Mouse (Mus musculus): ENCODE measurements at regions not wholly inside any gene's neighbourhood (a gene's known extent, or its start where the extent isn't known, plus 50 kb on each side); places are given as distances from the start of the nearest gene placed in this dataset.

DNA sequence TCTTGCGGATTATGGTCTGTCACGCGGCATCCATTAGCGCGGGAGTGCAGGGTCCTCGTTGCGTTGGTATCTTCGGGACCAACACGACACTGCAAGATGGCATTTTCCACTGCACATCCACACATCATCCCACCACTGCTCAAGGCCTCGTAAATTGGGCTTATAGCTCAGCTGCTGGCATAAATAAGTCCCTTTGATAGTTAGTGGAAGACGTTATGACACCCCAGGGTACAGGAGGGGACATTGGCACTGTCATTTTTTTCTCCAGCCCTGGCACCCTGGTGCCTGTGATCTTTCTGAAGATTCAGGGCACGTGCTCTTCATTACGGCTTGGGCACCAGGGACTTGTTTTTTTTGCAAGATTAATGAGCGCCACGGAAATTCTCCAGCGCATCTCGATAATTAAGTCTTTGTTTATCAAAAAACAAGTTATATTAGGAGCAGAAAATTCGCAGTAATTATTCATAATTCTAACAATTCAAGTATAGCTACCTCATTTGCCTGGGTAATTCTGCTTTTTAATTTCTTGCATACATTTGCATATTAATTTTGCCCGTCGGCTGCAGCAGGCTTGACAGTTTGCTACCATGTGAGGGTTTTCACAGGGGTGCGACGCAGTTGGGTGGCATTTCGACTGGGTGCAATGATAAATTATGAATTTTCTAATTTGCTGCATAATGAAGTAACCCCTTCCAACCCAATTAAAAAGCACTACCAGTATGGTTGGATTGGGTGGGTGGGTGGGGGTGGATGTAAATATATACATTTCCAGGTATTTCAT lies 119.1 kb downstream of the Vrk1 start:
- DNase-seq (ENCODE audit: low spot score) = no peak

DNA sequence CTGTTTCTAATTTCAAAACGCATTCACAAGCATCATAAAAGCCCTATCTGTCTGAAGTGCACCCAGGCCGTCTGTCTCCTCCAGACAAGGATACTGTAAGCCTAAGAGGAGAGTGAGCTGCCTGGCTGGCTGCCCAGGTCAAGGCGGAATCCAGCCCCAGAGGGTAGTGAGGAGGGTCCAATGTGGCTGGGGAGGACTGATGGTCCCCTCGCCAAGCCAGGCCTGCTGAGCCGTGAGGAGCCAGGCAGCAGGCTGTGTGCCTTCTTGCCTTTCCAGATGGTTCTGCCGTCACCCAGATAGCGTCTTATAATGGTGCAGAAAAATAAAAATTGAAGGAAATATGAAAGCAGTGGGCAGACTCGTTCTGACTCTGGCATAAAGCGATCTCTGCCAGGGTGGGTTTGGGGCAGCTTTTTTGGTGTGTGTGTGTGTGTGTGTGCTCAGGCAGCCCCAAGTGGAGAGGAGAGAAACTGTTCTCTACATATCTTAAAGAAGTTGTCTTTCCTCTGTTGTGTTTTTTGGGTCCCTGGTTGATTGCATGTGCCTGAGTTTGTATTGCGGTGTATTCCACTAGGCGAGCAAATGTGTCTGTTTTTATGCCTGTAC lies 120.1 kb downstream of the Vrk1 start:
- DNase-seq (ENCODE audit: low spot score) = no peak

DNA sequence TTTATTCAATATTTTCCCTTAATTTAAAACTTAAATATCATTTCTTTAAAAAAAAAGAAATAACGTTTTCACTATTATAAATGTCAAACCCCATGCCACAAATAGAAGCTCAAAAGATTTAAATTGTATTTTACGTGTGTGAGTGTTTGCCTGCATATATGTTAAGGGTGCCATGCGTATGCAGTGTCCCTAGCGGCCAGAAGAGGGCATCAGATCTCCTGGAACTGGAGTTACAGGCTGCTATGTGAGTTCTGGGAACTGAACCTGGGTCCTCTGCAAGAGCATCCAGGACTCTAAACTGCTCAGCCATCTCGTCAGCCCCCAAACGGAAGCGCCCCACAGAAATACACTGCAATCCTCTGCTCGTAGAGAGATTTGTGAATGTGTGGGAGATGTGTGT lies 122.7 kb downstream of the Vrk1 start:
- DNase-seq (ENCODE audit: low spot score) = no peak

DNA sequence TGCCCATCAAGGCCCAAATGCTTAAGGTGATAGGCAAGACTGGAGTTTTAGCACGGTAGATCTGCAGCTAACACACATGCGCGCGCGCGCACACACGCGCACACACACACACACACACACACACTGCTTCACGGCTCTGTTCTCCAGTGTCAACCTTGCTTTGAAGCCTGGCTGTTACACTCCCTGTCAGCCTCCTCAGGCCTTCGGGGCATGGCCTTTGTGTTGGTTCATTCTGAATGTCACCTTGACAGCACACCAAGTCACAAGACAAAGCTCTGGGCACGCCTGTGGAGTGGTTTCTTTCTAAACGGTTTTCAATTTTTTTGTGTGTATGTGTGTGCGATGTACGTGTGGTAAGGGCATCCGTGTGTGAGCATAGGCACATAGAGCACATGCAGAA lies 128.4 kb downstream of the Vrk1 start:
- no peak for DNase-seq (ENCODE audit: low spot score)

DNA sequence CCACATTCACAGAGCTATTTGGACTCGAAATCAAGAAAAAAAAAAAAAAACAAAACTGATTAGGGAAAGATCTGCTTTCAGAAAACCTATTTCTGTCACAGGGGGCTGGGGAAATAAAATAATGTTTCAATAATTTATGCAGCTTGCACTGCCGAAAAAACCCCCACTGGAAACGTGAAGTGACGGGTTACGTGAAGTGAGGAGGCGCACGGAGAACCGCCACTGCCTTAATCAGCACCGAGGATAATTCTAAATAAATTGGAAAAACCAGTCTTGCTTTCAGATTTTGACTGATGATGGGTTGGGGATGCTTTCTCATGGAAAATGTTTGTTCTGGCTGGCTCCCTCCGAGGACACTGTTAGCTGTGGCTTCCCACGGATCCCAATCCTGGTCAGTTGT lies 129.5 kb downstream of the Vrk1 start:
- DNase-seq (ENCODE audit: low spot score) = no peak

DNA sequence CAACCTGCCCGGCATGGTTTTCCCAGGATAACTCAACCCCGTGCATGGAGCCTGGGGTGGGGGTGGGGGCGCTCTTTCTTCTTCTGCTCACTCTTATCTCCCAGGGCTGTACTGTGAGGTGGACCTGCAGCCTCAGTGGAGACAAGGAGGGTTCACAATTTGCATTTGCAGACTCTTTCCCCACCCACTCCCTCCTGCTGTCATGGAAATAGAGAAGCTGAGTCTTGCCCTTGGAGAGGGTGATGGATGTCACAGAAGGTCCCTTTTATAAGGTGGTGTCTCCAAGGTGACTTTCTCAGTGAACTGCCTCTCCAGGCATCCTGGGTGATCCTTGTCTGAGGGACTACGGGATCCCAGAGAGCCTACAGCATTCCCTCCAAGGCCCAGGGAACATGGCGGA lies 129.9 kb downstream of the Vrk1 start:
- DNase-seq (ENCODE audit: low spot score) = no peak

DNA sequence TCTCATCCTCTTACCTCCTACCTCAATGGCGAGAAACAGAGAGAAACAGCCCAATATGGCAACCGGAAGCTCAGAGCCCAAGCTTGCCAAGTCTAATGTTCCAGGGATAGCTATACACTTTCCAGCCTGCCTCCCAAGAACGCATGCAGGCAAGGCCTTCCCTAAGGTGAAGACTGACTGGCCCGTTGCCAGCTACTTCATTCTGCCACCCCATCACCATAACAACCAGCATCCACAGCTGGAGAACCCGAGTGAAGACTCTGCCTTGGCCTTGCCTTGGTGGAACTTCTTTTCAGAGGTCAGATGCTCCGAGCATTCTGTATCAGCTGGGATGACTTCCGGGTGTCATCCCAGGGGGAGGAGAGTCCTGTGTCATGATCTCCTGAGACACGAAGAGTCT lies 130.6 kb downstream of the Vrk1 start:
- DNase-seq (ENCODE audit: low spot score) = no peak

DNA sequence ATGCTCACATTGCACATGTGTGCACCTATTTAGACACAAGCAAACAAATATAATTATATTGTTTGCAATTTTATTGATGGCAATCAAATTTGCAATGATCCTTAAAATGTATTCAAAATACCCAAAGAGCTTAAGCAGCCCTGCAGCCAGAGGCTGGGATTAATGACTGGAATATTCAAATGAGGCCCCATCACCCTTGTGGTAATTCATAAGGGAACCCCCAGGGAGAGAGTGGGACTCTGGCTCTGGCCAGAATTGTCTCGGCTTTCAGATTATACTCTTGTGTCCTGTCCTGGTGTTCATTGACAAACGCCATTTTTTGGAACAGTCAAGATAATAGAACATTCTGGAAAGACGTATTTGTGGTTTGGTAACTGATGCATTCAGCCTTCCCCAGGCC lies 133.5 kb downstream of the Vrk1 start:
- no peak for DNase-seq (ENCODE audit: low spot score)

DNA sequence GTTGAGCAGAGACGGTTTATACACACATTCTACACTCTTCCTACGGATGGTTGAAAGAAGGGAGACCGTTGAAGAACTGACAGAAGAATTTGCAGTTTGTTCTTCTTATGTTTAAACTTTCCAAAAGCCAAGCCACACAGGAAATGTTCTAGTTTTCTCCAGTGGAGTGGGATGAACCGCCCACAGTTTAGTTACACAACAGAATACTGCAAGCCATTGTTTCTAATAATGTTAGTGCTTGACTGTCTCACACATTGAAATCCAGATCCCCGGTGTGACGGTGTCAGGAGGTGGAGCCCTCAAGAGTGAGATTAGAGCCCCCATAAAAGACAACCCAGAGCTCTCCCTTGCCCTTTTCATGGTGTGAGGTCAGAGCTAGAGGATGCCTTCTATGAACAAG lies 146.8 kb downstream of the Vrk1 start:
- DNase-seq (ENCODE audit: low spot score) = no peak

DNA sequence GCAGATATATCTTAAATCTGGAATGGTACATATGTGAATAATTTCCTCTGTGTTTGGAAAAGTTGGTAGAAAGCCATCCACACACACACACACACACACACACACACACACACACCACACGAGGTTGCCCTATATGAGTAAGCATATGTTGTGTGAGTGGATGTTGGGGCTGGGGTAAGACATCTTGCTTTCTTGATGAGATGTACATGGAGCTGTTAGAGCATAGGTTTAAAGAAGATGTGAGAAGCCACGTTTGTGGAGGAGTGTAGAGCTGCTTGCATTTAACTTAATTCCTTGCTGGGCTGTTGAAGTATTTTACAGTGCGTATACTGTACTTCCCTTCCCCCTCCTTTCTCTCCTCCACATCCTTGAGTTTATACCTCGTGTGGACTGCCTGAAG lies 147.8 kb downstream of the Vrk1 start:
- DNase-seq (ENCODE audit: low spot score) = no peak

DNA sequence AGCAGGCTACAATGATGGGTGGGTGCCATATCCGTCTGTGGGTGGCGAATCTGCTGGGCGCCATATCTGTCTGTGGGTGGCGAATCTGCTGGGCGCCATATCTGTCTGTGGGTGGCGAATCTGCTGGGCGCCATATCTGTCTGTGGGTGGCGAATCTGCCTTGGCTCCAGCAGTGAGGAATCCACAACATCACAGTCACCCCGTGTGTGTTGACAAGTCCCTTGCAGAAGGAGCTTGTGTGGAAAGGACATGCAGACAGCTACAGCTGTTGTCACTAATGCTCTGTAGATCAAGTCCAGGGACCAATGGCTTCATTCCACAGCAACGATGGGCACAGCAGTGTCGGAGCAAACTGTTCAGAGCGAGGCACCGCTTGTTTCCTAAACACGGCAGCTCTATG lies 148.6 kb downstream of the Vrk1 start:
- no peak for DNase-seq (ENCODE audit: low spot score)

DNA sequence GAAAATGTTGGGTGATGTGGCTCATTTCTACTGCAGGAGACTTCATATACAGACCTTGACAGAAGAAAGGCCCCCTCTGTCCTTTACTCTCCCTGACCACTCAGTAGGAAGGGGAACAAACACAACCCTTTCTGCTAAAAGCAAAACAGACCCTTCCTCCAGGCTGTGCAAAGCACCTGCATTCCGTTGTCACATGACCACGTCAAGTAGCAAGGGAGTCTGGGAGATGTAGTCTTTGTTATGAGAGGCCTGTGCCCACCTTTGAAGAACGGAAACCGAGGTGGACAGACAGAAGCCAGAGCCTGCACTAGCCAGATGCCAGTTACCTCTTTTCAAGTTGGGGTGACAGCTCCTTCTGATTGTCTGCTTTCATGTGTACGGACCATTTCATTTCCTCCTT lies 161.3 kb downstream of the Vrk1 start:
- DNase-seq (ENCODE audit: low spot score) = no peak

DNA sequence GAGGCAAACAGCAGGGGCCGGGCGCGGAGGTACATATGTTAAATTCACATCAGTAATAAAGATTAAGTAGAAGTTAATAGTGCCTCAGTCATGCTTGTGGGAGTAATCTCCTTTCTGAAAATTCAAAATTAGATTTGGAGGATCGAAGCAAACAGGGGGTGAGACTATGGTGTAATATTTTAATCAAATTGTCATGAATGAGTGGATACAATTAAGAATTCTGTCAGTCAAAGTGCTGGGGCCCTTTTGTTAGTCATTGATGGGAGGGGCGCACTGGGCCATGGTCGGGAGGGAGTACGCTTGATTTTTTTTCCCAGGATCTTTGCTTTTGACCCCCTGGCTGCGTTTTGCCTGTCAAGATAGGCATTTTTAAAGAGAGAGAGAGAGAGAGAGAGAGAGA lies 163.2 kb downstream of the Vrk1 start:
- no peak for DNase-seq (ENCODE audit: low spot score)

DNA sequence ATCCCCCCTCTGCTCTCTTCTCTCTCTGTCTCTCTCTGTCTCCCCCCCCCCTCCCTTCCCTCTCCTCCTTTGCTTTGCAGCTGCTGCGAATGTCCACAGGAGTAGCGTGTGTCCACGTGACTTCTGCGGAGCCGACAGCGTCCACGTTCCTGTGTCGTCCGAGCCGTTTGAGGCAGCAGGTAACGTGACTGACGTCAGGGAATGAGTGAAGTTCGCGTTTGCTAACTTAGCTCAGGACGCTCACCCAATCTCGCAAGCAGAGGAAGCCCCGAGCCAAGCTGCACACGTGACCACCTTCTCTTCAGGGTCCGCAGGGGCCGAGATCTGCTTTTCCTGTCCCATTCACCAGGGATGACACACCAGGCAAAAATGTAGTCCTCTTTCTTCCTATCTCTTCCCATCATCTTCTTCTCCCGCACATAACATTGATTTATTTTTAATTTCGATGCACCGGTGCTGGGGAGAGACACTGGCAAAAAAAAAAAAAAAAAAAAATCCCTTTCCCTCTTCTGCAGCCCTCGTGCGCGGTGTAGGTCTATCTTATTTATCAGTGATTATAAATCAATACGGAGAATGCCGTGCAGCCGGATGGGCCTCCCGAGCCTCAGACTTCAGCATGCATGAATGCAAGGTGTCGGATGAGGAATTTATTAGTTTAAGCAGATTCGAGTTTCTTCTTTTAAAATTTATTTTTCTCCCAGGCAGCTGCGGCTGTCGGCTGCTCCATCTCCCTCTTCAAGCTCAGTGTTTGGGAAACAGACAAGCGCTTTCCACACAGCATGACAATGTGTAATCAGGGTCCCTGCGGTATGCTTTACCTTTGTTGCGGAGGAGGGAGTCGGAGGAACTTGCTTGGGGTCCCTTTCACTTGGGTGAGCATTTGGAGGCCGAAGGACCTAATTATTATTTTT lies 164.3 kb downstream of the Vrk1 start:
- no peak for DNase-seq (ENCODE audit: low spot score)

DNA sequence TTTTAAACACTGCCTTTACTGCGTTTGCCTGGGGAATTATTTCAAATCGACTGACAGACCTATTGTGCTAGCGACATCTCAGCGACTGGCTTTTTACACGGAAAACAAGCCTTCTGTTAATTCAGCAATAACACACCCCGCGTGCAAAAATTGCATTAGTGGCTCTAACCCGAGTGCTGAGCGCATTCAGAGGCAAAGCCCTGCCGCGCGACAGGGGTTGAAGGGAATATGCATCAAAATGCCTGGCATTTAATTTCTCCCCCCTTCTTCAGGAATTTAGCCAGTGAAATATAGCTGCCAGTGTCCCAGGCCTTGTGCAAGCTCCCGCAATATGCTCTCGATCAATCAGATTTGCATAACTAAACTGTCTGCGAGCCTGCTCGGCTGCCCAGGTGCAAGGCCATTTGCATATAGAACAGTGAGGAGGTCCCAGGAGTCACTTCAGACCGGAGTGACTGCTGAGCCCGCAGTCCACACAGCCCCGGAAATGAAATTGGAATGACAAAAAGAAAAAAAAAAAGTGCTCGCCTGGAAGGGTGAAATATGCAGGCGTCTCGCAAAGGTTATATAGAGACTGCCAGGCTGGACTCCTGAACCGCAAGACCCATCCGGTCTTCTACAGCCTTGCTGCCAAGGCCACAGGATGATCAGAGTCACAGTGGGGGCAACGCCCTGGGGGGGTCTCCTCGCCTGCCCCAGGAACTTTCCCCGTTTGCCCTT lies 165.1 kb downstream of the Vrk1 start:
- DNase-seq (ENCODE audit: low spot score) = no peak

DNA sequence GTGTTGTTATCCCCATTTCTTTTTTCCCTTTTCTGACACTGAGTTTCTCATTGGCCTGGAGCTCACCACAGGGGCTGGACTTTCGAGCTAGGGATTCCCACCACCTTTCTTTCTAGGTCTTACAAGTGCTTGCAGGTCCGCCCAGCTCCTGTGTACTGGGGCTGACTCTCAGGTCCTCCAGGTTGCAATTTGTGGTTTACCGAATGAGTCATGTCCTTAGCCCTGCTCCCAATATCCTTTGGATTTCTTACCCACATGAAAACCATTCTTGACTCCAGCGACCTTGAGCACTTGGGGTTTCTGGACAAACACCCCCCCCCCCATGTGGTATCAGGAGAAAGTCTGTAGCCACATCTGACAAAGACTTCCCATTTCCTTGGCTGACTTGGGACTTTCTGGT lies 167.3 kb downstream of the Vrk1 start:
- DNase-seq (ENCODE audit: low spot score) = no peak

DNA sequence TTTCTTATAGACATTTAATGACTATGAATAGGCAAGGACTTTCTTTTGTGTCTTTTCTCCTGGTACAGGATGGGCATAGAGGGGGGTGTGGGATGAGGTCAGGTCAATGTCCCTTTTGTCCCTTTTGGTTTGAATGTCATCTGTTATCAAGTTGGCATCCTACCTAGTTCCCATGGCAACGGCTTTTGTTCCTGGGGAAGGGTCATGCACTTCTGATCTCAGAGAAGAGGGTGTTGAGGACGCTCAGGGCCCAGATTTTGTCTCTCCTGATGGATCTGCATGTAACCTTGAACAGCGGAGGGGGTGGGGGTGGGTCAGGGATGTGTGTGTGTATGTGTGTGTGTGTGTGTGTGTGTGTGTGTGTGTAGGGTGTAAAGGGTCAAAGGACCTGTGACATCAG lies 167.8 kb downstream of the Vrk1 start:
- no peak for DNase-seq (ENCODE audit: low spot score)

DNA sequence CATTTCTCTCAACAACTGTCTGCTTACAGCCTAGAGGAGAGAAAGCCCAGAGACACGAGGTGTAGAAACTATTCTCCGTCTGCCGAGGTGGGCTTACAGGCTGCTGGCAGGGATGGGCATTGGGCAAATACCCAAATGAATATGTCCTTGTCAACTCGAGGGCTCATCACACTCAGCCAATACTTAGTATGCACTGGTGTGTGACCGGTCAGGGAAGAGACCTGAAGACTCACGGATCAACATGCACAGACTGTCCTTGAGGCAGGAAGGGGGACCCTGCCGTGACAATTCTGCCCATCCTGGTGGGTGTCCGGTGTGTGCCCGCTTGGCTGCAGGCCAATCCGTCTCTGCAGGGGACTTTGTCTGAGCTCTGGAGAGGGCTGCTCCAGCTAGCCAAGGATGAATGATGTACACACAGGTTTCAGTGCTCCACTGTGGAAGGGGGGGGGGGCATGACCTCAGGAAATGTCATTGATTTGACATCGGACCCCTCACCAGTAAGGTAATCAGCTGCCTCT lies 168.7 kb downstream of the Vrk1 start:
- DNase-seq (ENCODE audit: low spot score) = no peak

DNA sequence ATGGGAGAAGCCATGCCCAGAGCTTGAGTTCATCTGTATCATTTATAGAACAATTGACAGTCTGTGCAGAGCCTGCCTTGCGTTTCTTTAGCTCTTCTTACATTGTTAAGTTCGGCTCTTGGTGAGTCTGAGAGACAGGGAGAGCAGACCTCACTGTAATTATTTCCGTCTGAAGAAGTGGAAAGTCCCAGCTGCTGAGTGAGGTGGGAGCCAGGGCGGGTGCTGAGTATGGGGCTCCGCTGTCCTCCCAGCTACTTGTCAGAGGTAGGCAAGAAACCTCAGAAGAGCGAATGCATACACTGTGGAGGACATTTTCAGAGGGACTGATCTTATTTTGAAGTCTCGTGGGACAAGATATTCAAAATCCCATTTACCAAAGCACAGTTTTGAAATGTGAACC lies 172.9 kb downstream of the Vrk1 start:
- DNase-seq (ENCODE audit: low spot score) = no peak

DNA sequence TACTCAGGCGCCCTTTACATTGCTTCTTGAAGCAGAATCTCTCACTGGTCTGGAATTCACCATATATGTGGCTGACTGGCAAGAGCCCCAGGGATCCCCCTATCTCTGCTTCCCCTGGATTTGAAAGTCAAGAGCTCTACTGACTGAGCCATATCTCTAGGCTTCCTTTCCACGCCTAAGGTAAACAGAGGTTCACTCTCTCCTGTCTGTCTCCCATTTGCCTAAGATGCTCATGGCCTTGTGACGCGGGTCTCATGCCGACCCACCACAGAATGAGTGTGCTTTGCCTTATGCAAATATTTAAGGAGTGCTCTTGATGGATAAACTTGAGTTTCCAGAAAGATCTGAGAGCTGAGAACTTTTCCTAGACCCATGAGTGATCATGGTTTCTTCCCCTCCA lies 173.9 kb downstream of the Vrk1 start:
- DNase-seq (ENCODE audit: low spot score) = no peak

DNA sequence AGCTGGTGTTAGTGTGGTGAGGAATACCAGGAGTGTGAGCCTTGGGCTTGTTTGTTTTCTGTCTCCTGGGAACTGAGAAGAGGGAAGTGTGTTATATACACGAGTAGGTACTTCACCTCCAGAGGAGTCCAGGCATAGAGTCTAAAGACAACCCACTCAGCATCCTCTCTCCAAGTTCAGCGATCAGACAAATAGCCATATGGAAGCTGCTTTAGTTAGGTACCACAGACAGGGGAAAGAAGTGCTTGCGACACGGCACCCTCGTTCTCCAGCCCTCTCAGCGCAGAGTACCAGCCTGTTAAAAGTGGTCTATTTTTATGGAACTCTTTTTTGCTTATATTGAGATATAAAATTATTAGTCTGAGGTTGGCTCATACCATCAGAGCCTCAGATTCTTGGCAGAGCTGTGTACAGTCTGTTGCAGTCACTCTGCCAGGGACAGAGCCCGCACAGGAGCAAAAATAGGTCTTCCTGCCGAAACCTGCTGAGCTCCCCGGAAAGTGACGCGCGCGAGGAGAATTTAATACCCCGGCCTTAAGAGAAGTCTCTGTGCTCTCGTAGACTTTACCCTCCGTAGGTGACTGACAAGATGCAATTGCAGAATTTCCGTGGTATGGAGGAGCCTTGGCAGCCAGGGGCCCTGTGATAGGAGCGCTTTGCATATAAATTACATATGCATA lies 175.5 kb downstream of the Vrk1 start:
- no peak for DNase-seq (ENCODE audit: low spot score)

DNA sequence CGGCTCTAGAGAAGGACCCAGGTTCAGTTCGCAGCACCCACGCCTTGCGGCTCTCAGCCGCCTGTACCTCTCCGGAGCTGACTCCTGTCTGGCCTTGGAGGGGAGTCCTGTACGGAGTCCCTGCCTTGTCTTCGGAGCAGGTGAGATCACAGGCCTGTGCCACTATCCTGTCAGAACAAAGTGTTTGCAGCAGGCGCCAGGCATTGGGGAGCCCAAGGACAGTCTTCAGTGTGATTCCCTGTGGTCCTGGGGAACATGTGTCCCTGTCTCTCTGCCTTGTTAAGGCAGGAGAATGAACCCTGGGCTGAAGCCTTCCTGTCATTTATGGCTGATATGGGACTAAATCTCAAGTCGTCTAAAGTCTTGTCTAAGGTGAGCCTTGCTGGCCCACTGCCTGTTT lies 176.5 kb downstream of the Vrk1 start:
- DNase-seq (ENCODE audit: low spot score) = no peak

Data from c-Kit-positive CD71-positive TER-119-positive erythroid progenitor cells, embryonic 14.5 days (primary cell).